Mouse (Mus musculus): ENCODE measurements at regions not wholly inside any gene's neighbourhood (a gene's known extent, or its start where the extent isn't known, plus 50 kb on each side); places are given as distances from the start of the nearest gene placed in this dataset.

- peak; percentile 4 for DNase-seq
Observed at GRCm38 (mm10) chr2:174532671-174533363, 59.9 kb upstream of the Prelid3b start.

GRCm38 (mm10) chr2:174540717-174541116 lies 67.8 kb upstream of the Prelid3b start:
- DNase-seq: no peak

- no peak for DNase-seq
Observed at GRCm38 (mm10) chr2:174547207-174547606, 74.3 kb upstream of the Prelid3b start.

GRCm38 (mm10) chr2:174547701-174548100 lies 74.8 kb upstream of the Prelid3b start:
- DNase-seq: no peak

GRCm38 (mm10) chr2:174548776-174549175 lies 75.9 kb upstream of the Prelid3b start:
- DNase-seq: no peak

GRCm38 (mm10) chr2:174555778-174556177 lies 82.9 kb upstream of the Prelid3b start:
- no peak for DNase-seq

- DNase-seq: no peak
Observed at GRCm38 (mm10) chr2:174561828-174562429, 81.4 kb upstream of the Zfp831 start.

GRCm38 (mm10) chr2:174563917-174564316 lies 79.4 kb upstream of the Zfp831 start:
- DNase-seq: no peak

- DNase-seq: no peak
Observed at GRCm38 (mm10) chr2:174564817-174565216, 78.5 kb upstream of the Zfp831 start.

- DNase-seq: no peak
Observed at GRCm38 (mm10) chr2:174565891-174566290, 77.4 kb upstream of the Zfp831 start.

GRCm38 (mm10) chr2:174566752-174567151 lies 76.6 kb upstream of the Zfp831 start:
- DNase-seq: no peak

GRCm38 (mm10) chr2:174574804-174575507 lies 68.4 kb upstream of the Zfp831 start:
- DNase-seq: no peak

- DNase-seq: no peak
Observed at GRCm38 (mm10) chr2:174575546-174575945, 67.8 kb upstream of the Zfp831 start.

GRCm38 (mm10) chr2:174580906-174581703 lies 62.2 kb upstream of the Zfp831 start:
- DNase-seq: no peak

- no peak for DNase-seq
Observed at GRCm38 (mm10) chr2:174584272-174584671, 59.1 kb upstream of the Zfp831 start.
